Mouse (Mus musculus): Measurements from ENCODE around the gene Zg16. TPM values are rescaled to one million over a fixed set of nuclear protein-coding genes. Genes with fewer than 3 reads are reported as not detected.

Zg16 gene
- not detected for total RNA-seq (2023)

DNA sequence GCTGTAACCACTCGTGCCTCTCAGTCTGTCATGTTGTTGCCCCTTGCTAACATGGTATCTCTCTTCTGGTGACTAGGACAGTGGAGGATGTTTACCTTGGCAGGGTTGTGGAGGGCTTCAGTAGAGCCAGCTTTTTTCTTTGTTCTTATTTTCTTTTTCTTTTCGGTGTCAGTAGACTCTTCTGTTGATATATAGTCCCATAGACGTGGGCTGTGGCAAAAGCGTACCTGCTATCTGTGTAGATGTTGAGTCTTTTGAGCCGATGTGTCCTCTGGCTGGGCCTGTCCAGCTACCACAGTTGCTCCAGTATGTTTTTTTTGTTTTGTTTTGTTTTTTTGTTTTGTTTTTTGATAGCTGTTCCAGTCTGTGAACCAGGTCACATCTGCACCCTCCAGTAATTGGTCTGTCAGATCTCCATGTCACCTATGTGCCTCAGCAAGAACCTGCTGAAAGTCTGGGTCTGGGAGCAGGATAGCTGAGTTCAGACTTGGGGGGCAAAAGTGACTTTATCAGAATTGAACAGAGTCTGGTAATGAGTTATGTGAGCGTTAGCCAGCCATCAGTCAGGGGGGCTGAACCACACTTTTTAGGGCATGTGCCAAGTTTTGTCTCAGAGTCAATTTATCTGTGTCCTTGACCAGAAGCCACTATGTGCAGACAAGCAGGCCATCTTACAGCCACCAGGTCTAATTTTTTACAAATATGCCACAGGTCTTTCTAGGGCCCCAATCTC lies at the start of gene Zg16:
Gene Zg16, minus strand, starts transcription at position 51 of the 733 bp plus-strand sequence.

DNA sequence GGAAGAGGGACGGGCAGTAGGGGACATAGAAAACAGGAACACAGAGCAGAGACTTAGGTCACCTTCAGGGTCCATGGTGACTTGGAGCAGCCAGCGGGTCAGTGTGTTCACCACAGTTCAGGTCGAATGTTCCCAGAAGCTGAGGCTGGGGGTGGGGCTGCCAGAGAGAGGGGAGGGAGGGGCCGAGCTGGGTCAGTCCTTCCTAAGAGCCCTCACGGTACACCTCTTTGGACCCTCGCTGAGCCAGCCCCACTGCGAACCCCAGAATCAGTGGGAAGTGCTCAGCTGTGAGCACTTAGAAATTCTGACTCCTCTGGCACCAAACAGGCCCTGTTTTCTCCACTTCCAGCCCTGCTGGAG lies 34.8 kb upstream of the Zg16 start, which contains the start of gene Qprt:
Gene Qprt, minus strand, starts transcription at position 316 of the 360 bp plus-strand sequence.

GRCm38 (mm10) chr7:127091114-127091896 lies 4.2 kb upstream of the Zg16 start, which contains the start of gene AI467606:
AI467606 (plus strand) TSS chr7:127091359.

DNA sequence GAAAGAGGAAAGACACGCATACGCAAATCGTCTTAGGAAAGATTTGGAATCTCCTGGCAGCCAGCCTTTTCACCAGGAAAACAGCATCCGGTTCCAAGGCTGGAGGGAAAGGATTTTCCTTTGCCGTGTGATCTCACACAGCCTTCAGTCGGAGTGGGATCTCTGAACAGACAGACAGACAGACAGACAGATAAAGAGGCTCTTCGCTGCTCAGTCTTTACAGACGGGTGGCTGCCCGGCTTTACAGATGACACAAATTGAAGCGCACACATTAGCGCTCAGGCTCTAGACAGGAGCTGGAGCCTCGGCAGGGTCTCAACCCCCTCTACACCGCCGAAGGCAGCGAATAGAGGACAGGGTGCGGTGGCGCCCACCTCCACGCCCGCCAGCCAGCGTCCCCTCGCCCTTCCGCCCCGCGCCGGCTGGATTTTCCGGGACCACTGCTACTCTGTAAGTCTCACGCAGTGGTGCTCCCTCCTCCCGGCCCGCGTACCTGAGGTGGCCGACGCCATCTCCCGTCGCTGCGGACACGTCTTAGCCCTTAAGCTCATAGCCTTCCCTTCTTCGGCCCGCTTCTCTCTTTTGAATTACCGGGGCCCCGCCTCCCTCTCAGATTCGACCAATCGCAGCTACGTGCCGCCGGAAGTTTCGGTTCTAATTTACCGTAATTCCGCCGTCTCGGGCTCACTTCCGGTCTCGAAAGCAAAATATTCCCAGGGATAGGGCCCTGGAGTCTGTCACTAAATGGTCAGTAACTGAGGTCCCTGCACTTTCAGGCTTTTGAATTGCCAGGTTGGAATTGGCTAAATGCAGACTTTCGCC lies 45.1 kb downstream of the Zg16 start, which contains the start of gene Kif22:
Gene Kif22, minus strand, starts transcription at position 621 of the 822 bp plus-strand sequence.

GRCm38 (mm10) chr7:127026984-127027726 lies 60.0 kb downstream of the Zg16 start, which contains the start of gene Maz:
Maz (minus strand) TSS chr7:127027037.

DNA sequence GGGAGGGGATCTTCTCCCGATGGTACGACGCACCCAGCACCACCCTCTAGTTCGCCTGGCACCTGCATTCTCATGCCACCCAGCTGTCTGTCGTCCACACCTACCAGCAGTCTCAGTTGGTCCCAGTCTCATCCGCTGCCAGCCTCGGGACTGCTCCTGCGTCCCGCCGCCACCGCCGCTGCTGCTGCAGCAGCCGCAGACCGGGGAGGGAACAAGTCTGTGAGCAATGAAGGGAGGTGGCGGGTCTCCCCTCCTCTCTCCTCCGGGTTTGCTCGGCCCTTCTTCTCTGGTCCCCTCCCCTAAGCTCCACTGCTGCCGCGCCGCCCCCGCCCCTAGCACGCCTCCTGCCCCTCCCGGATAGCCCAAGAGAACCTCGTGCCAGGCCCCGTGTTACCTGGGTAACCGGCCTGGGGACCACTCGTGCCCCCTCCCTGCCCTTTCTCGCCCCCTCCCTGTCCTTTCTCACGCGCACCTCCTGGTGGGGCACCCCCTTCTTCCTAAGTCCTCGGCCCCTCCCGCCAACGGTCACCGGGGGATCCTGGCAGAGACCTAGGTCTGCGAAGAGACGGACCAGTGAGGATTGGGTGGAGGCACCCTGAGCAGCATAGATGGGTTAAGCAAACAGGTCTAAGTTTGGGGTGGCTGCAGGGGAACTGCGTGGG lies 66.1 kb downstream of the Zg16 start, which contains the start of the genes Gm42742 and Prrt2:
Gene Gm42742, minus strand, starts transcription at position 197 of the 662 bp plus-strand sequence.
Gene Prrt2, minus strand, starts transcription at position 311 of the 662 bp plus-strand sequence.

DNA sequence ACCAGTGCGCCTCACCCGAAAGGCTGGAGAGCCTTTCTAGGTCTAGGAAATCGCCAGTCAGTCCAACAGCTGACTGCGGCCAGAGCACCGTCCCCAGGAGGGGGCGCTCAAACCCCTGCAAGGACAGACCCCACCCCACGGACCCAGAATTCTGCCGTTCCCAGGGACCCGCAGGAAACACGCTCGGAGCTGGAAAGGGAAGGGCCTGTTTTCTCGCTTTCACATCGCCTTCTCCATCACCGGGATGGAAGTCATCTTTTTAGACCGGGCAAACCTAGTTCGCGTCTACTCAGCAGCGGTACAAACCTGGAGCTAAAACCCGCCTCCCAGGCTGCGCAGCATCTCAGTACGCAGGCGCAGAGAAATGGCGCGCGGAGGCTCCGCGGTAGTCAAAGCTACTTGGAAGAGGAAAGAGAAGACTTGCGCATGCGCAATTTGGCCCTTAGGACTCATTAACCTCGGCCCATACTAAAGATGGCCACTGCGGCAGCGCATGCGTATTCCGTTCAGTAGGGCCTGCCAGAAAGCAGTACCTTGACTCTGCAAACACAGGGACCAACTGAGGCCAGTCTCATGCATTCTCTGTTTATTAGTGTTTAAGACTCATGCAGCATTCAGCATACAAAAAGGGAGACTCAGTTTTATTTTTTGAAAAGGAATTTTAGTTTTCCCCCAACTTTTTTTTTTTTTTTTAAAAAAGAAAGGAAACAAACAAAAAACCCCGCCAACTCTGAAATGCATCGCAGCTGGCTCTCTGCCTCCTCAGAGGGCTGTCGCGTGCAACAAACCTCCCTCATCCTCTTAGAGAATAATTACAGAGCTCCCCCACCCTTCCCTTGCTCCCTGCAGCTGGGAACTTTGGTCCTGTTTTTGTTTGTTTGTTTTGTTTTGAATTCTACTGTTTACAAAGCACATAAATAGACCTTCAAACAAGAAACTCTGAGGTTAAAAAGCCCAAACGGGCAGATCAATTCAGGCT lies 69.9 kb downstream of the Zg16 start, which contains the start of gene Pagr1a:
Gene Pagr1a, minus strand, starts transcription at position 382 of the 979 bp plus-strand sequence.

DNA sequence TGATC lies 70.8 kb downstream of the Zg16 start, which contains the start of gene Pagr1b:
Gene Pagr1b, minus strand, starts transcription at position 4 of the 5 bp plus-strand sequence.

DNA sequence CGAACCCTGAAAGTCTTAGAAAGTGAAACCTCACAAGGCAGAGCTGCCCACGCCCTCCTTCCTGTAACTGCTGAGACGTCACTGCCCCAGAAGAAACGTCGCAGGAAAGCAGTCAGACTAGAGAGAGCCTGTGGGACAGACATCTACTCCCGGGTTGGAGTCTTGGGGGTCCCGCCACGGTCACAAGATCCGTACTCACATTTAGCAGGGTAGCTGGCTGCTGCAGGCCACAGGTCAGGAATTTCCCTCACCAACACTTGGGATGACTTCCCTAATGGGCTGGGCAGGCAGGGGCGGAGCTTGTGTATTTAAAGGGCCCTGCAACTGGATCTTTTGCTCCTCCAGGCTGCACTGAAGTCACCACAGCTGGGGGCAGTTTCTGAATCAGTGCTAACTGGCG lies 72.8 kb downstream of the Zg16 start, which contains the start of gene Mvp:
Gene Mvp, minus strand, starts transcription at position 302 of the 400 bp plus-strand sequence.

Other genes starting within 250 kb of the Zg16 start
- gene Doc2a, start 239.9 kb downstream of the Zg16 start, total RNA-seq (2023): not detected
- gene Hirip3, start 225.4 kb downstream of the Zg16 start, total RNA-seq (2023): 24.4 TPM
- 60.5 TPM for gene Ino80e, start 225.0 kb downstream of the Zg16 start, total RNA-seq (2023)
- 72.3 TPM for gene Taok2, start 202.6 kb downstream of the Zg16 start, total RNA-seq (2023)
- 22.6 TPM for gene Tmem219, start 164.4 kb downstream of the Zg16 start, total RNA-seq (2023)
- 37.3 TPM for gene Kctd13, start 158.4 kb downstream of the Zg16 start, total RNA-seq (2023)
- not detected for gene Asphd1, start 137.7 kb downstream of the Zg16 start, total RNA-seq (2023)
- 6.1 TPM for gene Sez6l2, start 136.8 kb downstream of the Zg16 start, total RNA-seq (2023)
- 99.9 TPM for gene Cdipt, start 111.4 kb downstream of the Zg16 start, total RNA-seq (2023)
- gene Cdiptos, start 111.2 kb downstream of the Zg16 start, total RNA-seq (2023): 0.62 TPM
- gene Mvp, start 72.7 kb downstream of the Zg16 start, total RNA-seq (2023): 25.5 TPM
- gene Pagr1b, start 70.8 kb downstream of the Zg16 start, total RNA-seq (2023): 5.4 TPM
- gene Pagr1a, start 70.0 kb downstream of the Zg16 start, total RNA-seq (2023): 26.5 TPM
- gene Gm42742, start 66.2 kb downstream of the Zg16 start, total RNA-seq (2023): 32.5 TPM
- 5.3 TPM for gene Prrt2, start 66.1 kb downstream of the Zg16 start, total RNA-seq (2023)
- gene Maz, start 60.3 kb downstream of the Zg16 start, total RNA-seq (2023): 197 TPM
- 3.0 TPM for gene Kif22, start 44.9 kb downstream of the Zg16 start, total RNA-seq (2023)
- 36.6 TPM for gene AI467606, start 4.0 kb upstream of the Zg16 start, total RNA-seq (2023)
- gene Qprt, start 34.9 kb upstream of the Zg16 start, total RNA-seq (2023): 44.2 TPM
- 334 TPM for gene Spn, start 50.5 kb upstream of the Zg16 start, total RNA-seq (2023)
- 71.0 TPM for gene Cd2bp2, start 108.7 kb upstream of the Zg16 start, total RNA-seq (2023)
- 42.1 TPM for gene Tbc1d10b, start 121.1 kb upstream of the Zg16 start, total RNA-seq (2023)
- 19.4 TPM for gene Mylpf, start 121.6 kb upstream of the Zg16 start, total RNA-seq (2023)
- 9.7 TPM for gene Zfp553, start 145.7 kb upstream of the Zg16 start, total RNA-seq (2023)
- 620 TPM for gene Sept1, start 145.8 kb upstream of the Zg16 start, total RNA-seq (2023)
- 16.4 TPM for gene Zfp771, start 156.9 kb upstream of the Zg16 start, total RNA-seq (2023)
- gene Dctpp1, start 173.4 kb upstream of the Zg16 start, total RNA-seq (2023): 8.0 TPM
- gene Sephs2, start 186.7 kb upstream of the Zg16 start, total RNA-seq (2023): 23.0 TPM
- gene Itgal, start 208.9 kb upstream of the Zg16 start, total RNA-seq (2023): 193 TPM